Mouse (Mus musculus) C2C12 (cell line): ENCODE data around the gene Arhgef10l.

Source experiments
- CTCF ChIP-seq: IDR thresholded peaks from one replicate; pipeline ENCODE4 v1.5.1; 2011; ENCODE audit not compliant: control insufficient read depth, insufficient read depth, insufficient read length
- USF1 ChIP-seq: IDR thresholded peaks from one replicate; pipeline ENCODE4 v1.6.1; 2011; ENCODE audit warnings: low read depth, mild to moderate bottlenecking, control low read depth, moderate library complexity

- TF ChIP-seq CTCF (no peak), USF1 (no peak)
Observed at GRCm38 (mm10) chr4:140524927-140525326, 140.9 kb downstream of the Arhgef10l start.
